Mouse (Mus musculus) C2C12 (cell line): ENCODE data around the gene Wwp2.

Experiments
- CEBPB ChIP-seq: IDR thresholded peaks from one replicate; pipeline ENCODE4 v1.6.1; 2011; ENCODE audit warnings: low read depth, mild to moderate bottlenecking, control low read depth, moderate library complexity
- CTCF ChIP-seq: IDR thresholded peaks from one replicate; pipeline ENCODE4 v1.5.1; 2011; ENCODE audit not compliant: control insufficient read depth, insufficient read depth, insufficient read length
- FOSL1 ChIP-seq: IDR thresholded peaks from one replicate; pipeline ENCODE4 v1.8.0; 2011; ENCODE audit warnings: mild to moderate bottlenecking, low read length; ENCODE audit not compliant: poor library complexity, insufficient read depth, severe bottlenecking
- MAX ChIP-seq: IDR thresholded peaks from one replicate; pipeline ENCODE4 v1.6.1; 2011; ENCODE audit warnings: mild to moderate bottlenecking, control low read depth
- MYOD1 ChIP-seq: IDR thresholded peaks from one replicate; pipeline ENCODE4 v1.6.1; 2011; ENCODE audit warnings: low read depth; ENCODE audit not compliant: control insufficient read depth, insufficient read length
- MYOG ChIP-seq: IDR thresholded peaks from one replicate; pipeline ENCODE4 v1.6.1; 2011; ENCODE audit not compliant: control insufficient read depth, insufficient read length; ENCODE audit errors: extremely low read depth
- USF1 ChIP-seq: IDR thresholded peaks from one replicate; pipeline ENCODE4 v1.6.1; 2011; ENCODE audit warnings: low read depth, mild to moderate bottlenecking, control low read depth, moderate library complexity

DNA sequence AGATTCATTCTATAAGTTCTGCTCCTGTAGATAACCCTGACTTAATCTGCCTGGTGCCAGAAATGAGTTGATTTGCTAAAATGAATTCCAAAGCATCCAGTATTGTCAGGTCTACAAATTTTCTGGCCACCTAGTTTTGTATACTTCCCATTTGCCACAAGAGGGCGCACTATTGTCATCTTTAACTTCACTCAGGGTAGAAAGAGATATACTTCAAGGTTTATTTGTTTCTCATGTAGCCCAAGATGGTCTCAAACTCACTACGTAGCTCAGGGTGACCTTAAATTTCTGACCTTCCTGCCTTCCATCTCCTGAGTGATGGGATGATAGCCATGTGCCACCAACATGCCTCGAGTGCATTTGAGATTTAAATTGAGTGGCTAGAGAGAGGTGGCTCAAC is 49.5 kb upstream of the Wwp2 start:
- no peak for TF ChIP-seq MAX
- TF ChIP-seq CTCF, result no peak
- no peak for TF ChIP-seq FOSL1
- no peak for TF ChIP-seq USF1
- no peak for TF ChIP-seq MYOD1
- TF ChIP-seq CEBPB, result no peak
- TF ChIP-seq MYOG, result no peak
